Mouse (Mus musculus): ENCODE measurements around the gene Rhoh.

GRCm38 (mm10) chr5:65937011-65937726 is 76.2 kb downstream of the Rhoh start:
- TF ChIP-seq ETS1 (conservative IDR thresholded peaks at IDR 0.05; ENCODE audit: low read depth, low read length), result no peak
- no peak for TF ChIP-seq TCF12 (IDR thresholded peaks at IDR 0.05; ENCODE audit: low read depth, low read length)
- no peak for TF ChIP-seq ZC3H11A (IDR thresholded peaks at IDR 0.05; ENCODE audit: low read depth, low read length)
- no peak for TF ChIP-seq CTCF (conservative IDR thresholded peaks at IDR 0.05 in 1 of 2, IDR thresholded peaks at IDR 0.05 in 1 of 2; ENCODE audit: low read depth in 2 of 2, low read length in 2 of 2)
- no peak for TF ChIP-seq EP300 (IDR thresholded peaks at IDR 0.05; ENCODE audit: low read length)
- no peak for TF ChIP-seq POLR2A (IDR thresholded peaks at IDR 0.05; ENCODE audit: low read depth, low read length)
- no peak for TF ChIP-seq UBTF (IDR thresholded peaks at IDR 0.05; ENCODE audit: low read depth, low read length)
- no peak for TF ChIP-seq MYC (IDR thresholded peaks at IDR 0.05; ENCODE audit: low read depth, low read length)

All from CH12.LX (cell line).